Mouse (Mus musculus) CH12F3 (cell line): ENCODE measurements around the gene Gm10722.
"Not testable (repeated sequence)": the region's sequence is repeated elsewhere in the genome, so short reads cannot be mapped to it uniquely, and the experiment has no call there.

Experiments
- in situ Hi-C: fragments of 300-500 bp; cut with MboI; formaldehyde crosslinking; loops from 2 replicates; pipeline ENCODE4 v1.14.3; 2020; ENCODE audit warnings: low sequenced_read_pairs

Gm10722 gene

GRCm38 (mm10) chr9:3000445-3000972 lies at the start of gene Gm10722:
TSS of gene Gm10722 (plus strand) at chr9:3000922.
- in situ Hi-C loops: not testable (repeated sequence)

GRCm38 (mm10) chr9:3001006-3001405 lies 284 bp downstream of the Gm10722 start:
- in situ Hi-C loops: not testable (repeated sequence)

- in situ Hi-C loops: not testable (repeated sequence)
These were observed 1.4 kb downstream of the Gm10722 start for GRCm38 (mm10) chr9:3001948-3002659.

- in situ Hi-C loops: not testable (repeated sequence)
These were observed 2.2 kb downstream of the Gm10722 start, which contains the start of gene Gm11168 for GRCm38 (mm10) chr9:3002794-3003396. TSS of gene Gm11168 (plus strand) at chr9:3003346.

GRCm38 (mm10) chr9:3006179-3006578 lies 5.5 kb downstream of the Gm10722 start:
- in situ Hi-C loops: not testable (repeated sequence)

- in situ Hi-C loops: not testable (repeated sequence)
These were observed 5.9 kb downstream of the Gm10722 start for GRCm38 (mm10) chr9:3006636-3007035.

GRCm38 (mm10) chr9:3007272-3007671 lies 6.5 kb downstream of the Gm10722 start:
- in situ Hi-C loops: not testable (repeated sequence)

- in situ Hi-C loops: not testable (repeated sequence)
These were observed 8.6 kb downstream of the Gm10722 start for GRCm38 (mm10) chr9:3009331-3009730.

- in situ Hi-C loops: not testable (repeated sequence)
These were observed 11.4 kb downstream of the Gm10722 start for GRCm38 (mm10) chr9:3012054-3012621.

GRCm38 (mm10) chr9:3012733-3013279 lies 12.1 kb downstream of the Gm10722 start, which contains the start of gene Gm10721:
TSS of gene Gm10721 (plus strand) at chr9:3013140.
- in situ Hi-C loops: not testable (repeated sequence)

- in situ Hi-C loops: not testable (repeated sequence)
These were observed 14.6 kb downstream of the Gm10722 start, which contains the start of gene Gm10720 for GRCm38 (mm10) chr9:3015354-3015753. TSS of gene Gm10720 (plus strand) at chr9:3015654.

GRCm38 (mm10) chr9:3015896-3016295 lies 15.2 kb downstream of the Gm10722 start:
- in situ Hi-C loops: not testable (repeated sequence)

- in situ Hi-C loops: not testable (repeated sequence)
These were observed 16.4 kb downstream of the Gm10722 start, which contains the start of gene Gm10719 for GRCm38 (mm10) chr9:3017108-3017507. TSS of gene Gm10719 (plus strand) at chr9:3017408.

GRCm38 (mm10) chr9:3018944-3019343 lies 18.2 kb downstream of the Gm10722 start:
- in situ Hi-C loops: not testable (repeated sequence)

GRCm38 (mm10) chr9:3019835-3020727 lies 19.4 kb downstream of the Gm10722 start:
- in situ Hi-C loops: not testable (repeated sequence)

GRCm38 (mm10) chr9:3022316-3023008 lies 21.7 kb downstream of the Gm10722 start:
- in situ Hi-C loops: not testable (repeated sequence)

GRCm38 (mm10) chr9:3023312-3023984 lies 22.7 kb downstream of the Gm10722 start, which contains the start of gene Gm10718:
TSS of gene Gm10718 (plus strand) at chr9:3023547.
- in situ Hi-C loops: not testable (repeated sequence)

GRCm38 (mm10) chr9:3023985-3024648 lies 23.4 kb downstream of the Gm10722 start:
- in situ Hi-C loops: not testable (repeated sequence)
